In genomic region chr15:97314720-97315421, GRCm38 (mm10) we compare ENCODE assay signal across 11 mouse cellular contexts.
DNase-seq lines count a peak whose midpoint lies in the region; ATAC-seq lines count a peak whose summit lies in the region.
"Had no signal": no experiment of that assay in that cellular context is flagged by ENCODE, and none has a peak within 500 bp of the region (broad histone marks: within the 10 kb centered on the region; RNA-seq: fewer than 3 reads in every experiment).

No protein-coding gene starts in this region.

- peak overlapping the region; percentile 6; the same call in 1 of the 2 replicates for H3K27ac ChIP-seq in hindbrain, embryonic 13.5 days
- no peak overlapping the region for H3K27ac ChIP-seq in hindbrain, embryonic 12.5 days
- peak overlapping the region; percentile 46; the same call in 1 of the 2 replicates for H3K27ac ChIP-seq in neural tube, embryonic 13.5 days (replicated peaks)
- peak overlapping the region; percentile 62; the same call in 1 of the 2 replicates for H3K27ac ChIP-seq in midbrain, embryonic 13.5 days
- no peak overlapping the region for H3K27ac ChIP-seq in kidney, embryonic 16.5 days (ENCODE audit: low read length)

- 52% methylated on average over 14 of the region's 14 CpGs for WGBS in hindbrain, embryonic 13.5 days
- WGBS in hindbrain, embryonic 12.5 days: 63% methylated on average over 14 of the region's 14 CpGs
- 64% methylated on average over 14 of the region's 14 CpGs for WGBS in neural tube, embryonic 13.5 days
- WGBS in midbrain, embryonic 13.5 days: 30% methylated on average over 14 of the region's 14 CpGs
- WGBS in kidney, embryonic 16.5 days: 86% methylated on average over 14 of the region's 14 CpGs

- H3K4me1 ChIP-seq in hindbrain, embryonic 13.5 days (replicated peaks): peaks cover 15% of the 10 kb centered on the region
- 0 out of 2 replicates have a peak, but pooled peaks cover 7% of the 10 kb centered on the region for H3K4me1 ChIP-seq in hindbrain, embryonic 12.5 days
- peaks cover 3% of the 10 kb centered on the region; the same call in 1 of the 2 replicates for H3K4me1 ChIP-seq in neural tube, embryonic 13.5 days (replicated peaks)
- H3K4me1 ChIP-seq in midbrain, embryonic 13.5 days (replicated peaks): peaks cover 17% of the 10 kb centered on the region
- H3K4me1 ChIP-seq in kidney, embryonic 16.5 days (ENCODE audit: insufficient read depth, low read length): no peaks in the 10 kb centered on the region

- DNase-seq in neural tube, embryonic 10.5 days (ENCODE audit: extremely low spot score, low spot score): no peak
- DNase-seq in adrenal gland, postnatal 4 days (ENCODE audit: low spot score in 2 of 2): no peak
- DNase-seq: cerebellum, adult 8-10 months; kidney, postnatal 36 days; lung, embryonic 14.5 days had no signal

- H3K27me3 ChIP-seq in hindbrain, embryonic 13.5 days: no peaks in the 10 kb centered on the region
- no peaks in the 10 kb centered on the region for H3K27me3 ChIP-seq in hindbrain, embryonic 12.5 days
- H3K27me3 ChIP-seq in neural tube, embryonic 13.5 days: no peaks in the 10 kb centered on the region
- H3K27me3 ChIP-seq in midbrain, embryonic 13.5 days: no peaks in the 10 kb centered on the region
- H3K27me3 ChIP-seq in kidney, embryonic 16.5 days (ENCODE audit: insufficient read depth, low read length): no peaks in the 10 kb centered on the region

- H3K4me2 ChIP-seq in hindbrain, embryonic 13.5 days: no peak overlapping the region
- H3K4me2 ChIP-seq in hindbrain, embryonic 12.5 days (replicated peaks): no peak overlapping the region
- H3K4me2 ChIP-seq in neural tube, embryonic 13.5 days: no peak overlapping the region
- peak overlapping the region; percentile 25 for H3K4me2 ChIP-seq in midbrain, embryonic 13.5 days (replicated peaks)
- no peak overlapping the region for H3K4me2 ChIP-seq in kidney, embryonic 16.5 days (replicated peaks; ENCODE audit: low read depth, low read length)
- H3K4me2 ChIP-seq: lung, embryonic 14.5 days had no signal

- H3K4me3 ChIP-seq in hindbrain, embryonic 13.5 days: no peak overlapping the region
- H3K4me3 ChIP-seq in hindbrain, embryonic 12.5 days: no peak overlapping the region
- no peak overlapping the region for H3K4me3 ChIP-seq in neural tube, embryonic 13.5 days
- H3K4me3 ChIP-seq in midbrain, embryonic 13.5 days (replicated peaks): no peak overlapping the region
- H3K4me3 ChIP-seq in kidney, embryonic 16.5 days (ENCODE audit: low read length): no peak overlapping the region

- no peaks in the 10 kb centered on the region for H3K9me3 ChIP-seq in hindbrain, embryonic 13.5 days
- H3K9me3 ChIP-seq in hindbrain, embryonic 12.5 days (replicated peaks): no peaks in the 10 kb centered on the region; the same call in 1 of the 2 replicates
- no peaks in the 10 kb centered on the region for H3K9me3 ChIP-seq in neural tube, embryonic 13.5 days
- H3K9me3 ChIP-seq in midbrain, embryonic 13.5 days: 0 out of 2 replicates have a peak, but pooled peaks cover 5% of the 10 kb centered on the region
- peaks cover 5% of the 10 kb centered on the region; the same call in 1 of the 2 replicates for H3K9me3 ChIP-seq in kidney, embryonic 16.5 days (ENCODE audit: low read length)

- ATAC-seq in hindbrain, embryonic 13.5 days (ENCODE audit: low FRiP score): no peak
- no peak for ATAC-seq in hindbrain, embryonic 12.5 days (ENCODE audit: low FRiP score)
- ATAC-seq in neural tube, embryonic 13.5 days (ENCODE audit: low read depth): no peak
- 0 out of 2 replicates have a peak, but pooled peaks have one; percentile 6 for ATAC-seq in midbrain, embryonic 13.5 days
- ATAC-seq in kidney, embryonic 16.5 days (ENCODE audit: low FRiP score, low TSS enrichment): no peak
- ATAC-seq: intestine, postnatal 0 days had no signal

- no peaks in the 10 kb centered on the region for H3K36me3 ChIP-seq in hindbrain, embryonic 13.5 days
- no peaks in the 10 kb centered on the region for H3K36me3 ChIP-seq in hindbrain, embryonic 12.5 days
- H3K36me3 ChIP-seq in neural tube, embryonic 13.5 days: no peaks in the 10 kb centered on the region
- H3K36me3 ChIP-seq in midbrain, embryonic 13.5 days: no peaks in the 10 kb centered on the region
- H3K36me3 ChIP-seq in kidney, embryonic 16.5 days (ENCODE audit: insufficient read depth, low read length): no peaks in the 10 kb centered on the region

- H3K9ac ChIP-seq in hindbrain, embryonic 13.5 days: no peak overlapping the region
- H3K9ac ChIP-seq in hindbrain, embryonic 12.5 days: no peak overlapping the region
- H3K9ac ChIP-seq in neural tube, embryonic 13.5 days: no peak overlapping the region
- no peak overlapping the region for H3K9ac ChIP-seq in midbrain, embryonic 13.5 days (replicated peaks)
- no peak overlapping the region for H3K9ac ChIP-seq in kidney, embryonic 16.5 days (replicated peaks; ENCODE audit: low read length)
- H3K9ac ChIP-seq: lung, embryonic 14.5 days had no signal

Comparison
In these comparisons a context has a peak if more than half of its experiments do, and no peak if none do; other contexts are left out.
1. H3K27ac ChIP-seq: peak in hindbrain, embryonic 13.5 days (single experiment), neural tube, embryonic 13.5 days (single experiment) and midbrain, embryonic 13.5 days (single experiment); none in hindbrain, embryonic 12.5 days (single experiment) and kidney, embryonic 16.5 days (single experiment).